Mouse (Mus musculus) C2C12 (cell line): ENCODE measurements around the gene Zfp983.

Experiments
- CEBPB ChIP-seq: IDR thresholded peaks from one replicate; pipeline ENCODE4 v1.6.1; 2011; ENCODE audit warnings: low read depth, mild to moderate bottlenecking, control low read depth, moderate library complexity
- CTCF ChIP-seq: IDR thresholded peaks from one replicate; pipeline ENCODE4 v1.5.1; 2011; ENCODE audit not compliant: control insufficient read depth, insufficient read depth, insufficient read length

DNA sequence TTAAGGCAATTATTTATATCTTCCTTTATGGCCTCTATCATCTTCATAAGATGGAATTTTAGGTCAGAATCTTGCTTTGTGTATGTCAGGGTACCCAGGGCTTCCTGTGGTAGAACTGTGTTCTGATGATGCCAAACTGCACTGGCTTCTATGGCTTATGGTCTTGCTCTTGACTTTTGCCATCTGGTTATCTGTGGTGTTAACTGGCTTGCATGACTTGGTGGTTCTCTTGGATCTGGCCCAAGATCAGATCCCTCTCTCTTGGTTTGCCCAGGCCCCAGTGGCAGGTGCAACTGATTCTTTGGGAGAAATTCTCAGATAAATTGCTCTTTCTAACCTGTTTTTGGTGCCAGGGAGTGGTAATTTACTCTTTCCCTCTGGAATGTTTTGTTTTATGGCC, 45.6 kb downstream of the Zfp983 start:
- no peak for TF ChIP-seq CTCF
- TF ChIP-seq CEBPB, result no peak
